Mouse (Mus musculus) left cerebral cortex, postnatal 25 days (tissue): ENCODE measurements around the gene Ubap2l. TPM values are rescaled to one million over a fixed set of nuclear protein-coding genes. Genes with fewer than 3 reads are reported as not detected.

Source experiments
- DNase-seq, 2 experiments: peaks; one replicate each; pipeline ENCODE4 v3.0.0; 2022; ENCODE audit warnings: low spot score in 2 of 2, mixed read lengths in 1 of 2
- intact Hi-C: fragments of 180-260 bp; cut with DNase I; formaldehyde crosslinking; loops from one replicate; pipeline ENCODE4 v1.15.1; 2025
- total RNA-seq, 2 experiments: library from RNA; stranded (reverse); gene quantifications; 2 replicates each; pipeline ENCODE4 v1.2.3; 2021

Ubap2l gene
- total RNA-seq, 2 experiments from 2014 or later = 182 to 205 TPM

GRCm38 (mm10) chr3:89997791-89998495, 54.5 kb downstream of the Ubap2l start:
- intact Hi-C loops = loop anchor here (2.0 kb wide), 1 partner anchor 35 kb away; the partner anchor contains the start of gene Atp8b2
- peak; percentile 28 to 67 for DNase-seq

- DNase-seq = no peak
- intact Hi-C loops = no loop called here
Observed at GRCm38 (mm10) chr3:89994807-89995515, 57.5 kb downstream of the Ubap2l start.

DNA sequence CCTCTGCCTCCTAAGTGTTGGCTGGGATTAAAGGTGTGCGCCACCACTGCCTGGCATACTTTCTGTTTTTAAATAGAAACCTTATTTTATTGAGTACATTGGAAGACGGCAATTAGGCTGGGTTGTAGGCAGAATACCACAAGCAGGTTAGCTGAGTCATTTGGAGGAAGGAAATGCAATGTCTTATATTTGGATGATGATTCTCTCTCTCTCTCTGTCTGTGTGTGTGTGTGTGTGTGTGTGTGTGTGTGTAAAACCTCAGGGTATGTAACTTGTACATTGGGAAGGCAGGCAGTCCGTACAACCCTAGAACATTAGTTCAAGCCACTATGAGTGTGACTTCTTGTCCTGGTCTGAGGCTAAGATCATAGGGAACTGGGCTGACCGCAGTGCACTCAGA, 64.6 kb downstream of the Ubap2l start:
- DNase-seq = no peak
- intact Hi-C loops = no loop called here

GRCm38 (mm10) chr3:89987211-89987610, 65.2 kb downstream of the Ubap2l start:
- no peak for DNase-seq
- intact Hi-C loops = no loop called here

DNA sequence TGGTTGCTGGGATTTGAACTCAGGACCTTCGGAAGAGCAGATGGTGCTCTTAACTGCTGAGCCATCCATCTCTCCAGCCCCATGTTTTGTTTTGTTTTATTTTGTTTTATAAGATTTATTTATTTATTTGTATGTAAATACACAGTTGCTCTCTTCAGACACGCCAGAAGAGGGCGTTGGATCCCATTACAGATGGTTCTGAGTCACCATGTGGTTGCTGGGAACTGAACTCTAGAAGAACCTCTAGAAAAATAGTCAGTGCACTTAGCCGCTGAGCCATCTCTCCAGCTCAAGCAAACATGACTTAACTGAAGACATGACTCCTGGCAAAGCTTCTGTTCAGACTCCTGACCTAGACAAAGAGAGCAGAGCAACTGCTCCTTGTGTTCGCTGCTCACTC, 70.0 kb downstream of the Ubap2l start:
- intact Hi-C loops = no loop called here
- no peak for DNase-seq

DNA sequence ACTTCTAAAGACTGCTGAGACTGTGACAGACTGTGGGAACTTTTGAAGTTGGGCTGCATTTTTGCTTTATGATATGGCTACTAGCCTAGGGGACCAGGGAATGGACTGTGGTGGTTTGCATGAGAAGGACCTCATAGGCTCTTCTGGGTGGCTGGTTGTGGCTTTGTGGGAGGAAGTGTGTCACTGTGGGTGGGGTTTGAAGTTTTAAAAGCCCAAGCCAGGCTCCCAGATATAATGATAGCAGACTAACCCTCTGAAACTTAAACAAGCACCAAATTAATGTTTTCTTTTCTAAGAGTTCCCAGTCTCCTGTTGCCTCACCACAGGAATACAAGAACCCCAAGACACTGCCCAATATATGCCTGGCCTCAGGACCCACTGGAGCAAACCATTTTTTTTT, 75.6 kb downstream of the Ubap2l start:
- intact Hi-C loops = no loop called here
- no peak for DNase-seq

GRCm38 (mm10) chr3:89968509-89968908, 83.9 kb downstream of the Ubap2l start:
- no peak for DNase-seq
- intact Hi-C loops = no loop called here

DNA sequence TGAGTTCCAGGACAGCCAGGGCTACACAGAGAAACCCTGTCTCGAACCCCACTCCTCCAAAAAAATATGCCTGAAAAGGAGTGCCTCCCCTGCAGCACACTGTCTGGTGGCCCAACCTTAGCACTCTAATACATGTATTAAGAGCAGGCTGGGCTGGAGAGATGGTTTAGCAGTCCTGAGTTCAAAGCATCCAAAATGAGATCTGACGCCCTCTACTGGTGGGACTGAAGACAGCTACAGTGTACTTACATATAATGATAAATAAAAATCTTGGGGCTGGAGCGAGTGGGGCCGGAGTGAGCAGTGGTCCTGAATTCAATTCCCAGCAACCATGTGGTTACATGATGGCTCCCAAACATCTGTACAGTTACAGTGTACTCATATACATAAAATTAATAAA, 85.5 kb downstream of the Ubap2l start:
- intact Hi-C loops = no loop called here
- no peak for DNase-seq

DNA sequence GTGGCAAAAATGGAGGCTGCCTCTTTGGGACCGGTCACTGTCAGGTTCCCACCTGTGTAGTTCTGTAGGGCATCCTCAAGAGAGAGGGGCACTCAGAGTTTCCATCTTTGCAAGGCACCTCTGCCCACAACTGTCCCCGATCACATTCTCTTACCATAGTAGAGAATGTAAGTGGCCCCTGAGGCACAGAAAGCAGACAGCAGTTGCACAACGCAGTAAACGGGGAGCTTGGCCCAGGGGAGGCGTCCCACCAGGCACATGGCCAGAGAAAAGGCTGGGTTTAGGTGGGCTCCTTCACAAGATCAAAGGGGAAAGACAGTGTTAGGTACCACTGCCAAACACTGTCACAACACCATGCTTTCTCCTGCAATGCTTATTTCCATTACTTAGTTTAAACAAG, 86.5 kb downstream of the Ubap2l start:
- intact Hi-C loops = no loop called here
- DNase-seq = no peak

- intact Hi-C loops = no loop called here
- no peak for DNase-seq
Observed at GRCm38 (mm10) chr3:89965557-89965956, 86.9 kb downstream of the Ubap2l start.

- DNase-seq = peak in 1 of 2 experiments; percentile 71
Observed at GRCm38 (mm10) chr3:89963926-89964739, 88.3 kb downstream of the Ubap2l start.

GRCm38 (mm10) chr3:89963221-89963763, 89.1 kb downstream of the Ubap2l start, which contains the start of gene Atp8b2:
Atp8b2 (minus strand) TSS chr3:89963508.
- intact Hi-C loops = loop anchor here (2.0 to 5.0 kb wide), 3 partner anchors 36 to 641 kb away; partner anchors contain the start of genes Efna3 and Hax1

More at GRCm38 (mm10) chr3:89963926-89964739, 88.3 kb downstream of the Ubap2l start:
- intact Hi-C loops = loop anchor here (1.0 to 5.0 kb wide), 4 partner anchors 11 to 642 kb away; partner anchors contain the start of genes Efna3 and Hax1

DNA sequence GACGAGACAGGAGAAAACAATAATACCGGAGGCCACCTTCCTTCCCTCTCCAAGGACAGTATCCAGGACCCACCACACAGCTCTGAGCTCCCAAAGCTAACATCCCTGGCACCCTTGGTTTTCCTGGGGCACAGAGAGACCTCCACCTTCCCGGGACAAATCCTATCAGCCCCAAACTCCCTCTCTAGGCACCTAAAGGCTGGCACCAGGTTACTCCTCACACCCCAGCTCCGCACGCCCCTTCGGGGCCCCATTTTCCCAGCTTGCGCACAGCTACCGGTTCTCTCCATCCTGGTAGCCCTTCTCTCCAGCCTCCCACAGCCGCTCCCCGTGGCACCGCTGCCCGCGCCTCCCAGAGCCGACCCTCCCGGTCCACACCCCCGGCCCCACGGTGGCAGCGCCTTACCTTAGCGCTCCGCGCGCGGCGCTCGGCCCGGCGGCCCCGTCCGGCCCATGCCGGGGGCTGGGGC, 89.6 kb downstream of the Ubap2l start:
- DNase-seq = no peak
- intact Hi-C loops = loop anchor here (2.0 to 5.0 kb wide), 3 partner anchors 36 to 640 kb away; partner anchors contain the start of genes Efna3 and Hax1

More at GRCm38 (mm10) chr3:89963221-89963763, 89.1 kb downstream of the Ubap2l start, which contains the start of gene Atp8b2:
- DNase-seq = peak; percentile 68 to 72

DNA sequence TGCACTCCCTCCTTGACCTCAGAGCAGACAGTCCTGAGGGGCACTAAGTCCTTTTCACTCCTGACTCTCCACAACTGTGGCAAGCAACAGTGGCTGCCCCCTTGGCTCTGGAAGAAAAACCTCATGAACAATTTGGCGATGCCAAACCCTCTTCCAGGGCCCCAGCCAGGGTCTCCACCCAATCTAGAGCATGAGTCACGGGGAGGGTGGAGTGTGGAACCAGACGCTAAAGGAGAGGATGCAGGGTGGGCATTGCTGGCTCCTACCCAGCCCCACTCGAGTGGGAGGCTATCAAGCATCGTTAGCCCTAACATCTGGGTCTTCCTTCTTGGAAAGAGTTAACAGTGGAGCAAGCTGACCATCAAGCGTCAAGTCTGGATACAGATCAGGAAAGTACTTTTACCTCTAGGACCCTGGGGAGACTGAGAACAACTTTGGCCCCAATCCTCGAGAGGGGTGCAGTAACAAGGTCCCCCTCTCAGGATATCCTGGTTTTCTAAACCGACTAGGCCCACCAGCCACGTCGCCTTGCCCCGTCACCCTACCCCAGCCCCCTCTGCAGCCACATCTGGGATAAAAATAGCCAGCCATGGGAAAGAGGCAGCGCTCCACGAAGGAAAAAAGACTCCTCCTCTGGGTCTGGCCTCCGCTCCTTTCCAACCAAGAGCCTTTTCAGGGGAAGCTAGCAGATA, 90.2 kb downstream of the Ubap2l start:
- intact Hi-C loops = loop anchor here (2.0 to 5.0 kb wide), 3 partner anchors 37 to 640 kb away; partner anchors contain the start of genes Efna3 and Hax1
- peak in 1 of 2 experiments; percentile 28 for DNase-seq

DNA sequence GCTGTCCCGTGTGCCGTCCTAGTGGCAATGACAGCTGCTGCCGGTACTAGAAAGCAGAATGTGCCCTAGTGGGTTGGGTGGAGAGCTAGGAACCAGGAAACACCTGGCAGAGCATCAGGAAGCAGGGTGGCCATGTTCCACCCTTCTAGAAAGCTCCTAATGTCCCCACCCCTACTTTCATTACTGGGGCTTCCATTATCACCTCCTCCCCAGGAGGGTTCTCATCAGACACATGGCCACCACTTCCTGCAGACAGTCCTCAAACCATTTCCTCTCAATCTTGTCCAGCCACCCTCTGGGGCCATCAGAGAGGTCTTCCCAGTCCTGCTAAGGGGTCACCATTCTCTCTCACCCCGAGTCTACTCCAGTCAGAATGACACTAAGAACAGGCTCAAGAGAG, 91.0 kb downstream of the Ubap2l start:
- intact Hi-C loops = loop anchor here (2.0 to 5.0 kb wide), 2 partner anchors 91 to 639 kb away; partner anchors contain the start of genes Efna3 and Ubap2l
- no peak for DNase-seq

DNA sequence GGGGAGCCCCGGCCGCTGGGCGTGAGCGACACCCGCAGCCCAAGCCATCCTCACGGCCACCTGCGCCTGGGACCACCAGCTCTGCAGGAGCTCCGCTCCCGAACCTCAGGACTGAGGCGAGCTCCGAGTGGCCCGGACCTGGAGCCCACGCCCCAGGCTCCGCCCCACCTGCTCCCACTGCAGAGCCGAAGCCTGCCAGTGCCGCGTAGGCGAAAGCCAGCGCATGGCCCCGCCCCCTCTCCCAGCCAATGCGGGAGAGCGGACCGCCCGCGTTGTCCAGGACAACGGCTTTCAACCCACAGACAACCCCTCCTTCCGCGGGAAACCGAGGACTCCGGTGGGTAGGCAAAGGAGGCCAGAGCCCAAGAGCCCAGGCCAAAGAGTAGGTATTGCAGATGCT, 92.0 kb downstream of the Ubap2l start:
- intact Hi-C loops = loop anchor here (2.0 to 5.0 kb wide), 2 partner anchors 92 to 638 kb away; partner anchors contain the start of genes Efna3 and Ubap2l
- peak; percentile 96 to 98 for DNase-seq

DNA sequence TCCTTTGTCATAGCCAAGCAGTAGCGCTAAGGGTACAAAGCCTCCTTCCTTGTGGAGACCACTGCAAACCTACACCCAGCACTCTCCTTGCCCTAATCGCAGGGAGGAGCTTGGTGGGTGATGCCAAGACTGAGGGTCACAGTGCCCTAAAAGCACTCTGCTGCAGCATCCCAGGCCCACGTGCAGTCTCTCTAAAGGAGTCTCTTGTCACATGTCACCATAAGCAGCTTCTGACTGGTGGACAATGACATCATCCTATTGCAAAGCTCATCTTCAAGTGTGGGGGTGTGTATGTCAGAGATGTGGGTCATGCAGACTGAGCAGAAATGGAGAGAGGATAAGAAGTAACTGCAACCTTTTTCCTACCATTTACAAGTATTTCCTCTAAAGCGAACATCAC, 93.0 kb downstream of the Ubap2l start:
- intact Hi-C loops = no loop called here
- peak; percentile 66 to 93 for DNase-seq

GRCm38 (mm10) chr3:89957880-89958279, 94.5 kb downstream of the Ubap2l start:
- intact Hi-C loops = no loop called here
- DNase-seq = no peak
